Mouse (Mus musculus) limb, embryonic 14.5 days (tissue): ENCODE data around the gene Defb19. TPM values are rescaled to one million over a fixed set of nuclear protein-coding genes. Genes with fewer than 3 reads are reported as not detected.

Source experiments
- ATAC-seq: fragments of 200-750 bp; cut with Nextera tagmentation; 2 replicates; pipeline ENCODE4 v1.8.0; 2017; ENCODE audit warnings: low read depth, moderate number of reproducible peaks, moderate TSS enrichment; ENCODE audit not compliant: low FRiP score
- DNase-seq: peaks from one replicate; pipeline ENCODE4 v3.0.0-alpha.2; 2015; ENCODE audit warnings: low spot score
- H3K27ac ChIP-seq: fragments of 300-500 bp; sonication (generic); replicated peaks from 2 replicates; pipeline ENCODE4 v1.5.1; 2014; ENCODE audit warnings: low read depth, mild to moderate bottlenecking, low read length, moderate library complexity, mixed read lengths
- H3K27me3 ChIP-seq: fragments of 300-500 bp; sonication (generic); 2 replicates; pipeline ENCODE4 v1.6.1; 2014; ENCODE audit warnings: low read length, mixed read lengths; ENCODE audit not compliant: control insufficient read depth, insufficient read depth
- H3K36me3 ChIP-seq: fragments of 300-500 bp; sonication (generic); 2 replicates; pipeline ENCODE4 v1.6.1; 2014; ENCODE audit warnings: mild to moderate bottlenecking, low read length, moderate library complexity, mixed read lengths; ENCODE audit not compliant: control insufficient read depth, insufficient read depth
- H3K4me1 ChIP-seq: fragments of 300-500 bp; sonication (generic); 2 replicates; pipeline ENCODE4 v1.6.1; 2014; ENCODE audit warnings: antibody characterized with exemption, low read length, mixed read lengths; ENCODE audit not compliant: control insufficient read depth, insufficient read depth
- H3K4me2 ChIP-seq: fragments of 300-500 bp; sonication (generic); replicated peaks from 2 replicates; pipeline ENCODE4 v1.6.1; 2014; ENCODE audit warnings: low read depth, mild to moderate bottlenecking, low read length, moderate library complexity; ENCODE audit not compliant: severe bottlenecking
- H3K4me3 ChIP-seq: fragments of 300-500 bp; sonication (generic); replicated peaks from 2 replicates; pipeline ENCODE4 v1.5.1; 2014; ENCODE audit warnings: low read length
- H3K9ac ChIP-seq: fragments of 300-500 bp; sonication (generic); 2 replicates; pipeline ENCODE4 v1.6.1; 2014; ENCODE audit warnings: mild to moderate bottlenecking, low read depth, low read length, moderate library complexity; ENCODE audit not compliant: severe bottlenecking
- H3K9me3 ChIP-seq: fragments of 300-500 bp; sonication (generic); 2 replicates; pipeline ENCODE4 v1.6.1; 2016; ENCODE audit warnings: low read length; ENCODE audit not compliant: control insufficient read depth
- POLR2A ChIP-seq: fragments of 200-500 bp; IDR thresholded peaks from 2 replicates; pipeline ENCODE4 v1.8.0; 2012; ENCODE audit warnings: inconsistent platforms, mild to moderate bottlenecking, moderate library complexity, borderline replicate concordance; ENCODE audit not compliant: insufficient read depth, insufficient read length; ENCODE audit errors: extremely low read depth
- WGBS: fragments of 180-500 bp; shearing (Covaris S2); extraction: QIAGEN DNeasy Blood & Tissue Kit; methylation state at CpG from one replicate; pipeline ENCODE4 v1.1.7; 2014; 5-methylcytosine and 5-hydroxymethylcytosine counted together
- polyA plus RNA-seq, 2 experiments: library from polyadenylated mRNA; depleted of rRNA in 1 of 2; stranded (reverse) in 1 of 2; unstranded in 1 of 2; fragments of >200 nt; fragmentation: Nextera tagmentation in 1 of 2; extraction: Ambion mirVana in 1 of 2; gene quantifications; 2 replicates each; pipeline versions ENCODE4 v1.2.1 to v1.2.3; 2012 to 2014

The Defb19 gene
- polyA plus RNA-seq, 2 experiments: not detected

DNA sequence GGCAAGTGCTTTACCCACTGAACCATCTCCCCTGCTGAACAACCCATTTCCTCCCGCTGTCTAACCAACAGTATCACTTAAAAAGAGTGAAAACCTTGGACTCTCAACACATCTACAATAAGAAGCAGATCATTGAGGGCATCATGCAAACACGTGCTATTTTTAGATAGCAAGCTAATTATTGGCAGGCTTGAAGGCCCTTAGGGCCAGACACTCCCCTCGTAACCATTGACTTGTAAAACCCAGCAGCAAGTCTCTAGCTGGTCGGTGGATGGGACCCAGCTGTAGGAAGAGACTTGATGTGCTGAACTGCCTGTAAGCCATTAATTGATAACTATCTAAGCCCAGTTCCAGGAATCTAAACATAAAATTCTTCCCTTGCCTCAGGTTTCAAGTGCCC is 36.6 kb downstream of the Defb19 start:
- Histone ChIP-seq H3K27me3 (no peaks in the 10 kb centered on the region), H3K4me1 (no peaks in the 10 kb centered on the region), H3K4me2 (no peak overlapping the region), H3K36me3 (no peaks in the 10 kb centered on the region), H3K27ac (no peak overlapping the region), H3K9me3 (no peaks in the 10 kb centered on the region), H3K9ac (no peak overlapping the region), H3K4me3 (no peak overlapping the region)
- ATAC-seq (no peak), DNase-seq (no peak)
- TF ChIP-seq POLR2A: no peak
- whole genome bisulfite sequencing: 51% methylated on average over 4 of the region's 4 CpGs

DNA sequence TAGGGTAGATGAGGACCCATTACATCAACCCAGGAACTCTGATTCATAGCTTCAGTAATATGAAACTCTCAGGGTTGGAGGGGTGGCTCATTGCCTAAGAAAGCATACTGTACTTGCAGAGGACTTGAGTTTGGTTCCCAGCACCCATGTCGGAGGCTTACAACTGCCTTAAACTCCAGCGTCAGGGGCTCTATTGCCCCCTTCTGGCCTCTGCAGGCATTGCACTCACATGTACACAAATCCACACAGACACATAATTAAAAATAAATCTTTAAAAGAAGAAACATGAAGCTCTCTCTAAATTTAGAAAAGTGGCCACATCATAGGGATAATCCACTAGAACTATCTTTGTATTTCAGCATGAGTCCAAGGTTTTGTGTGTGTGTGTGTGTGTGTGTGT is 37.2 kb downstream of the Defb19 start:
- no peak overlapping the region for H3K27ac ChIP-seq
- H3K27me3 ChIP-seq: no peaks in the 10 kb centered on the region
- H3K9me3 ChIP-seq: no peaks in the 10 kb centered on the region
- H3K4me1 ChIP-seq: no peaks in the 10 kb centered on the region
- no peak for ATAC-seq
- H3K4me2 ChIP-seq: no peak overlapping the region
- DNase-seq: no peak
- WGBS: 74% methylated on average over 2 of the region's 2 CpGs
- no peak for TF ChIP-seq POLR2A
- H3K9ac ChIP-seq: no peak overlapping the region
- H3K36me3 ChIP-seq: no peaks in the 10 kb centered on the region
- H3K4me3 ChIP-seq: no peak overlapping the region

DNA sequence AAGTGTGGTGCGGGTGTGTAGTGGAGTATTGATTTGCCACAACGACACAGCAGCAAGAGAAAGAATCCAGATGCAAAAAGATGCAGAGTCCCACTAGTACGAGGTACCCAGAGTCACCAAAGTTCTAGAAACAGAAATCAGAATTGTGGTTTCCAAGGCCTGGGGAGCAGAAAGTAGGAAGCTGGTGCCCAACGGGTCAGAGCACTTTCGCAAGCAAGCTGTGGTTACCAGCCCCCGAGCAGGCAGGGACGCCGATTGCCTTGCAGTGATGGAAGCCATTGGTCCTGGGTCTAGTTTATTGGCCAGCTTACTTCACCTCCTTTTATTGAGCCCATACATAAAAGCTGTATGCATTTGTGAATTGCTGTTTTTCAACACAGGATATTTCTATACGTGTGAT is 38.1 kb downstream of the Defb19 start:
- no peak for ATAC-seq
- no peak for TF ChIP-seq POLR2A
- no peaks in the 10 kb centered on the region for H3K4me1 ChIP-seq
- no peaks in the 10 kb centered on the region for H3K9me3 ChIP-seq
- no peaks in the 10 kb centered on the region for H3K36me3 ChIP-seq
- H3K4me2 ChIP-seq: no peak overlapping the region
- no peak overlapping the region for H3K4me3 ChIP-seq
- no peak overlapping the region for H3K27ac ChIP-seq
- H3K27me3 ChIP-seq: no peaks in the 10 kb centered on the region
- DNase-seq: no peak
- WGBS: 69% methylated on average over 9 of the region's 9 CpGs
- H3K9ac ChIP-seq: no peak overlapping the region

DNA sequence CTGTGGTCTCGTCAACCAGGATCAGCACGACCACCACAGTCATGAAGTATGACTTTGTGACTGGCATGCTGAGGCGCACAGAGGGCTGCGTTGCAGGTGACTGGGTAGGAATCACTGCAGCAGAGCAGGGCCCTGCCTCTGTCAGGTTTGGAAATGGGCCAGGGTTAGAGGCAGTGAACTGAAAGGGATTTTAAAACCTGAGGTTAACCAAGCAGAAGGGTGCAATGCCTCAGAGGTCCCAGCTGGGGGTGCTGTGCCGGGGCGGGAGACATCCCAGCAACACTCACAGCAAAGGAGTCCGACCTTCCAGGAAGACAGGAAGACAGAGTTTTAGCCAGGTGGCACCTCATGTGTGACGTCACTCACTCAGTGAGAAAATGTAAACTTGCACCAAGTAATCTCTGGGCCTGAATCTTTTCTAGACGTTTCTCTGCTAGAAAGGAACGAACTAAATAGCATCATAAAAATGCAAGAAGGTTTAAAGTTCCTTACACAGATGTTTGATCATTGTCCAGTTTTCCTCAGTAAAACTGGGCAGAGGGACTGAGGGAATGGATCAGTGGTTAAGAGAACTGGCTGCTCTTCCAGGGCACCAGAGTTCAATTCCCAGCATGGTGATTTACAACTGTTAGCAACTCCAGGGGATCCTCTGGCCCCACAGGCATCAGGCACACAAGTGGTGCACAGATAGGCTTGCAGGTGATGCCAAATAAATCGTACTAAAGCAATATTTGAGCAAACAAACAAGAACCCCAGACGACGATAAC is 40.0 kb downstream of the Defb19 start, which contains the start of gene Defb29:
Gene Defb29 (minus strand): TSS at position 155 of the 767 bp plus-strand sequence.
- H3K4me2 ChIP-seq: no peak within 1 kb of the TSS
- no peak within 1 kb of the TSS for H3K4me3 ChIP-seq
- no peaks in the 10 kb centered on the region for H3K36me3 ChIP-seq
- no peak for TF ChIP-seq POLR2A
- 48% methylated on average over 13 of the region's 13 CpGs for WGBS
- DNase-seq (peak; percentile 13), ATAC-seq (no peak; the same call in 1 of the 2 replicates)
- H3K27me3 ChIP-seq: no peaks in the 10 kb centered on the region
- no peak within 1 kb of the TSS for H3K27ac ChIP-seq
- H3K9ac ChIP-seq: no peak within 1 kb of the TSS
- no peaks in the 10 kb centered on the region for H3K9me3 ChIP-seq
- H3K4me1 ChIP-seq: no peaks in the 10 kb centered on the region

Other genes with a start within 250 kb of the Defb19 start
- gene Rbck1, start 247.7 kb downstream of the Defb19 start, polyA plus RNA-seq (2012; rRNA removed): 219 and 287 TPM in 2 replicates
- gene Rbck1, start 247.7 kb downstream of the Defb19 start, polyA plus RNA-seq (2014; fragmentation: Nextera tagmentation; extraction: Ambion mirVana): 89.5 and 94.1 TPM in 2 replicates
- 0.77 and 0.99 TPM in 2 replicates for gene Trib3, start 236.3 kb downstream of the Defb19 start, polyA plus RNA-seq (2012; rRNA removed)
- 1.2 and 1.4 TPM in 2 replicates for gene Trib3, start 236.3 kb downstream of the Defb19 start, polyA plus RNA-seq (2014; fragmentation: Nextera tagmentation; extraction: Ambion mirVana)
- 3.6 and 4.9 TPM in 2 replicates for gene Nrsn2, start 203.7 kb downstream of the Defb19 start, polyA plus RNA-seq (2012; rRNA removed)
- 2.5 and 2.7 TPM in 2 replicates for gene Nrsn2, start 203.7 kb downstream of the Defb19 start, polyA plus RNA-seq (2014; fragmentation: Nextera tagmentation; extraction: Ambion mirVana)
- gene Sox12, start 182.2 kb downstream of the Defb19 start, polyA plus RNA-seq (2012; rRNA removed): 48.8 and 60.7 TPM in 2 replicates
- gene Sox12, start 182.2 kb downstream of the Defb19 start, polyA plus RNA-seq (2014; fragmentation: Nextera tagmentation; extraction: Ambion mirVana): 13.5 and 17.1 TPM in 2 replicates
- gene Zcchc3, start 165.3 kb downstream of the Defb19 start, polyA plus RNA-seq (2012; rRNA removed): 33.5 and 35.6 TPM in 2 replicates
- 38.1 and 47.0 TPM in 2 replicates for gene Zcchc3, start 165.3 kb downstream of the Defb19 start, polyA plus RNA-seq (2014; fragmentation: Nextera tagmentation; extraction: Ambion mirVana)
- 0.28 and 0.41 TPM in 2 replicates for gene 6820408C15Rik, start 164.7 kb downstream of the Defb19 start, polyA plus RNA-seq (2012; rRNA removed)
- gene 6820408C15Rik, start 164.7 kb downstream of the Defb19 start, polyA plus RNA-seq (2014; fragmentation: Nextera tagmentation; extraction: Ambion mirVana): 0.18 and 0.30 TPM in 2 replicates
- gene Defb23, start 115.7 kb downstream of the Defb19 start, polyA plus RNA-seq (2012; rRNA removed): not detected in 2 replicates
- gene Defb23, start 115.7 kb downstream of the Defb19 start, polyA plus RNA-seq (2014; fragmentation: Nextera tagmentation; extraction: Ambion mirVana): not detected in 2 replicates
- 0.12 TPM in 1 of 2 replicates, not detected in the other for gene Defb20, start 103.2 kb downstream of the Defb19 start, polyA plus RNA-seq (2012; rRNA removed)
- gene Defb20, start 103.2 kb downstream of the Defb19 start, polyA plus RNA-seq (2014; fragmentation: Nextera tagmentation; extraction: Ambion mirVana): not detected in 2 replicates
- 0.13 TPM in 1 of 2 replicates, not detected in the other for gene Defb22, start 90.2 kb downstream of the Defb19 start, polyA plus RNA-seq (2012; rRNA removed)
- gene Defb22, start 90.2 kb downstream of the Defb19 start, polyA plus RNA-seq (2014; fragmentation: Nextera tagmentation; extraction: Ambion mirVana): not detected in 2 replicates
- gene Defb26, start 68.6 kb downstream of the Defb19 start, polyA plus RNA-seq (2012; rRNA removed): not detected in 2 replicates
- gene Defb26, start 68.6 kb downstream of the Defb19 start, polyA plus RNA-seq (2014; fragmentation: Nextera tagmentation; extraction: Ambion mirVana): not detected in 2 replicates
- gene Defb28, start 62.1 kb downstream of the Defb19 start, polyA plus RNA-seq (2012; rRNA removed): 0.61 TPM in 1 of 2 replicates, not detected in the other
- gene Defb28, start 62.1 kb downstream of the Defb19 start, polyA plus RNA-seq (2014; fragmentation: Nextera tagmentation; extraction: Ambion mirVana): not detected in 2 replicates
- gene Defb29, start 40.2 kb downstream of the Defb19 start, polyA plus RNA-seq (2012; rRNA removed): not detected in 2 replicates
- gene Defb29, start 40.2 kb downstream of the Defb19 start, polyA plus RNA-seq (2014; fragmentation: Nextera tagmentation; extraction: Ambion mirVana): not detected in 2 replicates
- not detected in 2 replicates for gene Gm17416, start 11.0 kb downstream of the Defb19 start, polyA plus RNA-seq (2012; rRNA removed)
- not detected in 2 replicates for gene Gm17416, start 11.0 kb downstream of the Defb19 start, polyA plus RNA-seq (2014; fragmentation: Nextera tagmentation; extraction: Ambion mirVana)
- not detected in 2 replicates for gene Defb21, start 7.6 kb downstream of the Defb19 start, polyA plus RNA-seq (2012; rRNA removed)
- not detected in 2 replicates for gene Defb21, start 7.6 kb downstream of the Defb19 start, polyA plus RNA-seq (2014; fragmentation: Nextera tagmentation; extraction: Ambion mirVana)
- gene Defb45, start 19.1 kb upstream of the Defb19 start, polyA plus RNA-seq (2012; rRNA removed): not detected in 2 replicates
- not detected in 2 replicates for gene Defb45, start 19.1 kb upstream of the Defb19 start, polyA plus RNA-seq (2014; fragmentation: Nextera tagmentation; extraction: Ambion mirVana)
- not detected in 2 replicates for gene Defb36, start 24.0 kb upstream of the Defb19 start, polyA plus RNA-seq (2012; rRNA removed)
- gene Defb36, start 24.0 kb upstream of the Defb19 start, polyA plus RNA-seq (2014; fragmentation: Nextera tagmentation; extraction: Ambion mirVana): not detected in 2 replicates
- gene Defb25, start 42.7 kb upstream of the Defb19 start, polyA plus RNA-seq (2012; rRNA removed): 0.68 and 0.77 TPM in 2 replicates
- gene Defb25, start 42.7 kb upstream of the Defb19 start, polyA plus RNA-seq (2014; fragmentation: Nextera tagmentation; extraction: Ambion mirVana): 1.6 and 3.2 TPM in 2 replicates
- 3.9 and 4.7 TPM in 2 replicates for gene Rem1, start 46.6 kb upstream of the Defb19 start, polyA plus RNA-seq (2012; rRNA removed)
- 2.6 and 4.4 TPM in 2 replicates for gene Rem1, start 46.6 kb upstream of the Defb19 start, polyA plus RNA-seq (2014; fragmentation: Nextera tagmentation; extraction: Ambion mirVana)
- 148 and 194 TPM in 2 replicates for gene H13, start 89.1 kb upstream of the Defb19 start, polyA plus RNA-seq (2012; rRNA removed)
- gene H13, start 89.1 kb upstream of the Defb19 start, polyA plus RNA-seq (2014; fragmentation: Nextera tagmentation; extraction: Ambion mirVana): 151 and 153 TPM in 2 replicates
- gene Mcts2, start 106.7 kb upstream of the Defb19 start, polyA plus RNA-seq (2012; rRNA removed): 11.8 and 18.6 TPM in 2 replicates
- 26.8 and 27.2 TPM in 2 replicates for gene Mcts2, start 106.7 kb upstream of the Defb19 start, polyA plus RNA-seq (2014; fragmentation: Nextera tagmentation; extraction: Ambion mirVana)
- 444 and 565 TPM in 2 replicates for gene Id1, start 155.9 kb upstream of the Defb19 start, polyA plus RNA-seq (2012; rRNA removed)
- 184 and 198 TPM in 2 replicates for gene Id1, start 155.9 kb upstream of the Defb19 start, polyA plus RNA-seq (2014; fragmentation: Nextera tagmentation; extraction: Ambion mirVana)
- gene Cox4i2, start 173.9 kb upstream of the Defb19 start, polyA plus RNA-seq (2012; rRNA removed): 21.7 and 23.7 TPM in 2 replicates
- 33.6 and 34.7 TPM in 2 replicates for gene Cox4i2, start 173.9 kb upstream of the Defb19 start, polyA plus RNA-seq (2014; fragmentation: Nextera tagmentation; extraction: Ambion mirVana)